Mouse (Mus musculus): ENCODE data around the gene Dop1b.
"Not testable (repeated sequence)": the region's sequence is repeated elsewhere in the genome, so short reads cannot be mapped to it uniquely, and the experiment has no call there.

Dop1b gene

GRCm38 (mm10) chr16:93711411-93712188 lies at the start of gene Dop1b:
Gene Dop1b (plus strand): TSS chr16:93711904.
- peak; percentile 98 for DNase-seq

- no peak for DNase-seq
These were observed 43.7 kb upstream of the Dop1b start for GRCm38 (mm10) chr16:93667976-93668375.

- DNase-seq: no peak
These were observed 42.2 kb upstream of the Dop1b start for GRCm38 (mm10) chr16:93669521-93669920.

- DNase-seq: not testable (repeated sequence)
These were observed 41.2 kb upstream of the Dop1b start for GRCm38 (mm10) chr16:93670466-93670865.

GRCm38 (mm10) chr16:93671064-93671463 lies 40.6 kb upstream of the Dop1b start:
- DNase-seq: no peak

- no peak for DNase-seq
These were observed 35.3 kb upstream of the Dop1b start for GRCm38 (mm10) chr16:93676376-93676775.

GRCm38 (mm10) chr16:93678206-93678605 lies 33.5 kb upstream of the Dop1b start:
- no peak for DNase-seq

- DNase-seq: no peak
These were observed 32.5 kb upstream of the Dop1b start for GRCm38 (mm10) chr16:93679165-93679564.

GRCm38 (mm10) chr16:93682156-93682688 lies 29.5 kb upstream of the Dop1b start:
- no peak for DNase-seq

GRCm38 (mm10) chr16:93682689-93683507 lies 28.8 kb upstream of the Dop1b start, which contains the start of gene Cbr3:
Gene Cbr3 (plus strand): TSS chr16:93683215.
- peak; percentile 56 for DNase-seq

- peak; percentile 9 for DNase-seq
These were observed 28.0 kb upstream of the Dop1b start for GRCm38 (mm10) chr16:93683508-93684236.

- no peak for DNase-seq
These were observed 27.3 kb upstream of the Dop1b start for GRCm38 (mm10) chr16:93684441-93684840.

- not testable (repeated sequence) for DNase-seq
These were observed 25.9 kb upstream of the Dop1b start for GRCm38 (mm10) chr16:93685783-93686182.

GRCm38 (mm10) chr16:93686421-93686820 lies 25.3 kb upstream of the Dop1b start:
- no peak for DNase-seq

GRCm38 (mm10) chr16:93686945-93687344 lies 24.8 kb upstream of the Dop1b start:
- peak; percentile 7 for DNase-seq

- no peak for DNase-seq
These were observed 20.4 kb upstream of the Dop1b start for GRCm38 (mm10) chr16:93691206-93691841.

GRCm38 (mm10) chr16:93692744-93693143 lies 19.0 kb upstream of the Dop1b start:
- DNase-seq: no peak

GRCm38 (mm10) chr16:93707116-93707515 lies 4.6 kb upstream of the Dop1b start:
- DNase-seq: peak; percentile 13

- DNase-seq: no peak
These were observed 2.5 kb upstream of the Dop1b start for GRCm38 (mm10) chr16:93709217-93709616.

GRCm38 (mm10) chr16:93710924-93711323 lies 780 bp upstream of the Dop1b start:
- peak; percentile 90 for DNase-seq

- DNase-seq: no peak
These were observed 633 bp downstream of the Dop1b start for GRCm38 (mm10) chr16:93712189-93712885.

GRCm38 (mm10) chr16:93712966-93713365 lies 1.3 kb downstream of the Dop1b start:
- DNase-seq: peak; percentile 71

Data from cerebellum, adult 9-11 months (tissue).